Mouse (Mus musculus) hindbrain, embryonic 14.5 days (tissue): ENCODE measurements around the gene Exoc8. TPM values are rescaled to one million over a fixed set of nuclear protein-coding genes. Genes with fewer than 3 reads are reported as not detected.

ENCODE experiments used
- polyA plus RNA-seq: library from polyadenylated mRNA; unstranded; fragments of >200 nt; fragmentation: Nextera tagmentation; extraction: Ambion mirVana; gene quantifications from 2 replicates; pipeline ENCODE4 v1.2.1, GENCODE M21; 2014

The Exoc8 gene
- polyA plus RNA-seq, 1 experiment from 2014 or later, result 14.7 TPM

Other genes starting within 250 kb of the Exoc8 start
- gene 2310022B05Rik, start 234.3 kb downstream of the Exoc8 start, polyA plus RNA-seq, result 26.6 and 27.3 TPM in 2 replicates
- 71.1 and 74.3 TPM in 2 replicates for gene Ttc13, start 175.7 kb downstream of the Exoc8 start, polyA plus RNA-seq
- 32.0 and 32.7 TPM in 2 replicates for gene Arv1, start 175.6 kb downstream of the Exoc8 start, polyA plus RNA-seq
- gene Fam89a, start 145.9 kb downstream of the Exoc8 start, polyA plus RNA-seq, result 1.0 and 1.2 TPM in 2 replicates
- gene Trim67, start 104.6 kb downstream of the Exoc8 start, polyA plus RNA-seq, result 35.8 and 39.4 TPM in 2 replicates
- gene Gnpat, start 34.7 kb downstream of the Exoc8 start, polyA plus RNA-seq, result 72.3 and 80.2 TPM in 2 replicates
- 18.4 and 21.0 TPM in 2 replicates for gene 2810004N23Rik, start 34.6 kb downstream of the Exoc8 start, polyA plus RNA-seq
- gene Sprtn, start 181 bp upstream of the Exoc8 start, polyA plus RNA-seq, result 8.2 and 9.3 TPM in 2 replicates
- 21.1 and 22.9 TPM in 2 replicates for gene Egln1, start 51.6 kb upstream of the Exoc8 start, polyA plus RNA-seq
- gene Tsnax, start 115.3 kb upstream of the Exoc8 start, polyA plus RNA-seq, result 218 and 247 TPM in 2 replicates
- gene Disc1, start 156.5 kb upstream of the Exoc8 start, polyA plus RNA-seq, result 1.1 and 1.8 TPM in 2 replicates